Mouse (Mus musculus) forebrain, embryonic 10.5 days (tissue): Measurements from ENCODE around the gene Pms2. TPM values are rescaled to one million over a fixed set of nuclear protein-coding genes. Genes with fewer than 3 reads are reported as not detected.

Experiments used
- DNase-seq: peaks from one replicate; pipeline ENCODE4 v3.0.0-alpha.2; 2017; ENCODE audit warnings: low spot score; ENCODE audit errors: extremely low spot score
- H3K27ac ChIP-seq: fragments of 300-500 bp; sonication (generic); 2 replicates; pipeline ENCODE4 v1.5.1; 2016; ENCODE audit warnings: mild to moderate bottlenecking
- H3K27me3 ChIP-seq: fragments of 300-500 bp; sonication (generic); 2 replicates; pipeline ENCODE4 v1.6.1; 2016; ENCODE audit warnings: mild to moderate bottlenecking; ENCODE audit not compliant: poor library complexity, severe bottlenecking
- H3K36me3 ChIP-seq: fragments of 300-500 bp; sonication (generic); replicated peaks from 2 replicates; pipeline ENCODE4 v1.6.1; 2016; ENCODE audit warnings: mild to moderate bottlenecking, moderate library complexity
- H3K4me1 ChIP-seq: fragments of 300-500 bp; sonication (generic); 2 replicates; pipeline ENCODE4 v1.6.1; 2016
- H3K4me3 ChIP-seq: fragments of 300-500 bp; sonication (generic); 2 replicates; pipeline ENCODE4 v1.5.1; 2016; ENCODE audit warnings: mild to moderate bottlenecking, moderate library complexity
- H3K9me3 ChIP-seq: fragments of 300-500 bp; sonication (generic); 2 replicates; pipeline ENCODE4 v1.6.1; 2016; ENCODE audit warnings: mild to moderate bottlenecking, moderate library complexity
- WGBS: fragments of 180-500 bp; shearing (Covaris S2); methylation state at CpG from one replicate; pipeline ENCODE4 v1.1.7; 2016; 5-methylcytosine and 5-hydroxymethylcytosine counted together
- polyA plus RNA-seq: library from polyadenylated mRNA; unstranded; fragments of >200 nt; fragmentation: Nextera tagmentation; extraction: Ambion mirVana; gene quantifications from 2 replicates; pipeline ENCODE4 v1.2.1, GENCODE M21; 2016

Pms2 gene
- polyA plus RNA-seq, 1 experiment from 2014 or later, result 40.8 TPM

DNA sequence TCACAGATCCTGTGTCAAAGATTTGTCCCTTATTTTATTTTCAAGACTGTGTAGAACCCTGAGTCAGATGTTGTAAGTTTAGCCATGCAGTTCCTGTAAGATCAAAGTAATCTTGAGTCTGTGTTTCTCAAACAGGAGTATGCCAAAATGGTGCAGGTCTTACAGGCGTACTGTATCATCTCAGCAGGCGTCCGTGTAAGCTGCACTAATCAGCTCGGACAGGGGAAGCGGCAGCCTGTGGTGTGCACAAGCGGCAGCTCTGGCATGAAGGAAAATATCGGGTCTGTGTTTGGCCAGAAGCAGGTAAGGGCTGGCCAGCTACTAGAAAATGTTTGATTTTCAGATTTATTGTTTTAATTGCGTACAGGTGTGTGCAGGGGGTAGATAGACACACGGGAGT is 6.5 kb downstream of the Pms2 start:
- Histone ChIP-seq H3K27me3 (no peaks in the 10 kb centered on the region), H3K4me3 (no peak overlapping the region), H3K4me1 (peaks cover under 1% of the 10 kb centered on the region), H3K9me3 (no peaks in the 10 kb centered on the region), H3K36me3 (peaks cover 78% of the 10 kb centered on the region), H3K27ac (no peak overlapping the region)
- DNase-seq, result no peak
- 93% methylated on average over 9 of the region's 9 CpGs for WGBS

DNA sequence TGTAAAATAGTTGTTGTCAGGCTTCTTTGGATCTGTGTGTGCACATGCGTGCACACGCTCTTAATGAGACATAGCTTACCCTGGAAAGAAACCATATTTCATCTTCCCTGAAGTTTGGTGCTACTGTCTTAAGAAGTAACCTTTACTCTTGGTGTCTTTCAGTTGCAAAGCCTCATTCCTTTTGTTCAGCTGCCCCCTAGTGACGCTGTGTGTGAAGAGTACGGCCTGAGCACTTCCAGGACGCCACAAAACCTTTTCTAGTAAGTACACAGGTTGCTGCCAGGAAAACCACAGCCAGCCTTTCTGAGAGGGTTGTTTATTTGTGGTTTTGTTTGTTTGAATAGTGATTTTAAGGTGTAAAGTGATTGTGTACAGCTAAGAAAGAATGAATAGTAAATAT is 7.7 kb downstream of the Pms2 start:
- no peak overlapping the region for H3K27ac ChIP-seq
- no peak overlapping the region for H3K4me3 ChIP-seq
- 57% methylated on average over 5 of the region's 5 CpGs for WGBS
- no peaks in the 10 kb centered on the region for H3K9me3 ChIP-seq
- peaks cover 90% of the 10 kb centered on the region for H3K36me3 ChIP-seq
- H3K27me3 ChIP-seq, result no peaks in the 10 kb centered on the region
- DNase-seq, result no peak
- no peaks in the 10 kb centered on the region for H3K4me1 ChIP-seq

GRCm38 (mm10) chr5:143918120-143918519 is 8.4 kb downstream of the Pms2 start:
- WGBS, result 92% methylated on average over 3 of the region's 3 CpGs
- no peaks in the 10 kb centered on the region for H3K9me3 ChIP-seq
- peaks cover 95% of the 10 kb centered on the region for H3K36me3 ChIP-seq
- no peak overlapping the region for H3K4me3 ChIP-seq
- H3K4me1 ChIP-seq, result no peaks in the 10 kb centered on the region
- DNase-seq, result no peak
- H3K27me3 ChIP-seq, result no peaks in the 10 kb centered on the region
- no peak overlapping the region for H3K27ac ChIP-seq

DNA sequence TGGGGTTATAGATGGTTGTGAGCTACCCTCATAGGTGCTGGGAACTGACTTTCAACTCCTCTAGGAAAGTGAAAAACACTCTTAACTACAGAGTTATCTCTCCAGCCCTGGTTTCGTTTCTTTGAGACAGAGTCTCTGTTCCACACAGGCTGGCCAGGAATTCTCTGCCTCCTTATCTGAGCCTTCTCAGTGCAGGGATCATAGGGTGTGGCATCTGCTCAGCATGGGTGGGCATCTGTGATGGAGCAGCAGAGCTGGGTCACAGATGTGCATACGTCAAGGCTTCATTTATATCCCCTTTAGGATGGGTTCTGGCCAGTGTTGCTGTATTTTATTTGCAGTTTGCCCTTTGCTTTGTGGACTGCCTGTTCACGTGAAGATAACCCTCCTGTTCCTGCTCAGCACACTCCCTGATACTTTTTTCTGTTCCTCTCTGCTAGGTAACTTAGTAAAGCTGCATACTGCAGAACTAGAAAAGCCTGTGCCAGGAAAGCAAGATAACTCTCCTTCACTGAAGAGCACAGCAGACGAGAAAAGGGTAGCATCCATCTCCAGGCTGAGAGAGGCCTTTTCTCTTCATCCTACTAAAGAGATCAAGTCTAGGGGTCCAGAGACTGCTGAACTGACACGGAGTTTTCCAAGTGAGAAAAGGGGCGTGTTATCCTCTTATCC is 15.2 kb downstream of the Pms2 start:
- H3K36me3 ChIP-seq, result peaks cover 97% of the 10 kb centered on the region
- no peak for DNase-seq
- no peaks in the 10 kb centered on the region for H3K27me3 ChIP-seq
- no peak overlapping the region for H3K4me3 ChIP-seq
- H3K27ac ChIP-seq, result no peak overlapping the region
- 93% methylated on average over 6 of the region's 6 CpGs for WGBS
- no peaks in the 10 kb centered on the region for H3K4me1 ChIP-seq
- H3K9me3 ChIP-seq, result no peaks in the 10 kb centered on the region

- WGBS, result 95% methylated on average over 8 of the region's 8 CpGs
- Histone ChIP-seq H3K9me3 (no peaks in the 10 kb centered on the region), H3K27ac (no peak within 1 kb of the TSS), H3K36me3 (peaks cover 96% of the 10 kb centered on the region), H3K4me3 (no peak within 1 kb of the TSS), H3K4me1 (peaks cover 7% of the 10 kb centered on the region), H3K27me3 (no peaks in the 10 kb centered on the region)
- DNase-seq, result no peak
These were observed 18.1 kb downstream of the Pms2 start, which contains the start of gene Gm42421 for GRCm38 (mm10) chr5:143927875-143928274. Gm42421 (plus strand) TSS chr5:143928175.

- peaks cover 12% of the 10 kb centered on the region for H3K4me1 ChIP-seq
- whole genome bisulfite sequencing, result 91% methylated on average over 4 of the region's 4 CpGs
- peaks cover 82% of the 10 kb centered on the region for H3K36me3 ChIP-seq
These were observed 19.5 kb downstream of the Pms2 start for GRCm38 (mm10) chr5:143929291-143929690.

DNA sequence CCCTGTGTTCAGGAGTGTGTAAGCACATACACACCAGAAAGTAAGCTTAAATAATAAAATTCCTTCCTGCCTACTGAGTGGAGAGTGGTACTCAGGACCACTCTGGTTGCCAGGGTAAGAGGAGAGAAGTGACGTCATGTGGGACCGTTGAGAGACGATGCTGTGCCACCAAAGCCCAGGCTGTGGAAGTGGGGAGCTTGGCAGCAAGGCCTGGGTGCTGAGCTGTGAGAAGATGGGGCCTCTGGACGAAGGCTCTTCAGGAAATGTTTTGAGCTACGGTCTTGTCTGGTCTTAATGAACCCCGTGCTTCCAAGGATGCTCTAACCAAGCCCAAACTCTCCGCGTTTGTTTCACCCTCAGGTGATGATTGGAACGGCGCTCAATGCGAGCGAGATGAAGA is 20.9 kb downstream of the Pms2 start:
- H3K4me1 ChIP-seq, result peaks cover 12% of the 10 kb centered on the region
- H3K27me3 ChIP-seq, result no peaks in the 10 kb centered on the region
- no peaks in the 10 kb centered on the region for H3K9me3 ChIP-seq
- H3K36me3 ChIP-seq, result peaks cover 68% of the 10 kb centered on the region
- no peak overlapping the region for H3K4me3 ChIP-seq
- H3K27ac ChIP-seq, result no peak overlapping the region
- DNase-seq, result no peak
- WGBS, result 95% methylated on average over 12 of the region's 12 CpGs

More at GRCm38 (mm10) chr5:143929291-143929690, 19.5 kb downstream of the Pms2 start:
- Histone ChIP-seq H3K27me3 (no peaks in the 10 kb centered on the region), H3K9me3 (no peaks in the 10 kb centered on the region), H3K27ac (no peak overlapping the region), H3K4me3 (no peak overlapping the region)
- no peak for DNase-seq

DNA sequence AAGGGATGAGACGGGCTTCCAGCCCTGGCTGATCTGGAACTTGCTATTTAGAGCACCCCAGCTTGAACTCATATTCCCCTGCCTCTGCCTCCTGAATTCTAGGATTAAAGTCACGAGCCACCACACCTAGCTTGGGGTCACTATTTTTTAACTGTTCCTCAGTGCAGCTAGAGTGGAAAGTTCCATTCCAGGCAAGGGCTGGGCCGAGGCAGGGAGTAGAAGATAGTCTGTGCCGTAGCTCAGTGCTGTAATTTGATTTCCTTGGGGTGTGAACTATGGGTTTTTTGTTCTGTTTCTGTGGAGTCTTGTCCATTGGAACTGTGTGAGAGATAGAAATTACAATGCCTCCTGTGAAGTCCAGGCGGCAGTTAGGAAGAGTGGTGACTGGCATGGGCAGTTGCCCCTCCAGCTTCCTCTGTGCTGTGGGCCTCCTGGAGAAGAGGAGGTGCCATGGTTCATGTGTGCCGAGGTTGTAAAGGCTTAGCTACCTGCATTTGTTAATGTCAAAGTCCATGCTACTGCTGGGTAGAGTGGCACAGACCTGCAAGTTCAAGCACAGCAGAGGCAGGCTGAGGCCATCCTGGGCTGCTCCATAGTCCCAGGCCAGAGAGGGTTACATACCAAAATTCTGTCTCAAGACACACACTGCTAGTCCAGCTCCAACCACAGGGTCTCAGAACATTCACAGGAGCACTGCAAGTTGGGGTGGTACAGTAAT is 22.3 kb downstream of the Pms2 start:
- H3K27ac ChIP-seq, result no peak overlapping the region
- peaks cover 55% of the 10 kb centered on the region for H3K36me3 ChIP-seq
- 89% methylated on average over 6 of the region's 6 CpGs for whole genome bisulfite sequencing
- no peaks in the 10 kb centered on the region for H3K27me3 ChIP-seq
- H3K4me1 ChIP-seq, result peaks cover 12% of the 10 kb centered on the region
- H3K9me3 ChIP-seq, result no peaks in the 10 kb centered on the region
- DNase-seq, result no peak
- no peak overlapping the region for H3K4me3 ChIP-seq

DNA sequence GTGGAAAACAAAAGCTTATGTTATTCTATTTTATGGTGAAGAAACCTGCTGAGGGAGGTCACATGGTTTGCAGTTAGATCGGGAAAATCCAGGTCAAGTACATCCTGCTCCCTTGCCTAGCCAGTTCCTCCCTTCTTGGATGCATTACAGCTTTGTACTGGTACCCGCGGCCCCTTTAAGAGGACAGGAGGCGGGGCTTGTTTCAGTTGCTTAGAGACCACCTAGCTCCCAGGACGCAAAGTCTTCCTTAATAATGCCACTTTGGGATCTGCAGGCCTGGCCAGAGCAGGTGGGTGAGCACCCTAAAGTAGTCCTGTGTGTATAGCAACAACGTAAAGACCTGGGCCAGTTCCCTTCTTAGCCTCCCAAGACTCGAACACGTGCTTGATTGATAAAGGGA is 23.1 kb downstream of the Pms2 start, which contains the start of gene Rsph10b:
TSS of gene Rsph10b (plus strand) at position 205 of the 400 bp plus-strand sequence.
- Histone ChIP-seq H3K9me3 (no peaks in the 10 kb centered on the region), H3K36me3 (peaks cover 47% of the 10 kb centered on the region), H3K27ac (no peak within 1 kb of the TSS), H3K4me3 (peak within 1 kb of the TSS; percentile 33), H3K27me3 (no peaks in the 10 kb centered on the region), H3K4me1 (peaks cover 12% of the 10 kb centered on the region)
- DNase-seq, result peak; percentile 29
- WGBS, result 19% methylated on average over 8 of the region's 8 CpGs

GRCm38 (mm10) chr5:143933414-143933813 is 23.6 kb downstream of the Pms2 start:
- 87% methylated on average over 11 of the region's 11 CpGs for WGBS
- no peak overlapping the region for H3K4me3 ChIP-seq
- peaks cover 41% of the 10 kb centered on the region for H3K36me3 ChIP-seq
- H3K4me1 ChIP-seq, result peaks cover 12% of the 10 kb centered on the region
- H3K9me3 ChIP-seq, result no peaks in the 10 kb centered on the region
- H3K27me3 ChIP-seq, result no peaks in the 10 kb centered on the region
- DNase-seq, result no peak
- H3K27ac ChIP-seq, result no peak overlapping the region

GRCm38 (mm10) chr5:143933875-143934274 is 24.1 kb downstream of the Pms2 start:
- 78% methylated on average over 1 of the region's 1 CpGs for WGBS
- Histone ChIP-seq H3K4me1 (peaks cover 12% of the 10 kb centered on the region), H3K4me3 (no peak overlapping the region), H3K27me3 (no peaks in the 10 kb centered on the region), H3K27ac (no peak overlapping the region), H3K36me3 (peaks cover 36% of the 10 kb centered on the region), H3K9me3 (no peaks in the 10 kb centered on the region)
- DNase-seq, result no peak

DNA sequence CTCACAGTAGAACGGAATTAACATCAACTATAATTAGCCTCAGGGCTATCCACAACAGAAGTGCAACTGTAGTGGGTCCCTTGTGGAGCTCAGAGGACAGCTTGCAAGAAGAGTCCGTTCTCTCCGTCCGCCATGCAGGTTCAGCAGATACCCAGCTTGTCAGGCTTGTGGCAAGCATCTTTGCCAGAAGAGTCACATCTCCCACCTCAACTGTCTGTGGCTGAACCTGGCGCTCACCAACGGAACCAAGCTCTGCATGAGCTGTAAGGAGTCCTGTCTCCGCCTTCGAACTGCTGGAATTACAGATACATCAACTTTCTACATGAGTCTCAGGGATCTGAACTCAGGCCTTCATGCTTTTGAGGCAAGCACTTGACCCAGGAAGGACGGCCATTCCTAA is 26.4 kb downstream of the Pms2 start:
- Histone ChIP-seq H3K9me3 (no peaks in the 10 kb centered on the region), H3K4me1 (peaks cover 12% of the 10 kb centered on the region), H3K36me3 (peaks cover 13% of the 10 kb centered on the region), H3K27me3 (no peaks in the 10 kb centered on the region), H3K4me3 (no peak overlapping the region), H3K27ac (no peak overlapping the region)
- DNase-seq, result no peak
- WGBS, result 88% methylated on average over 9 of the region's 9 CpGs

GRCm38 (mm10) chr5:143941588-143941987 is 31.8 kb downstream of the Pms2 start:
- Histone ChIP-seq H3K4me1 (peaks cover 4% of the 10 kb centered on the region; the same call in 1 of the 2 replicates), H3K36me3 (no peaks in the 10 kb centered on the region), H3K4me3 (no peak overlapping the region), H3K27me3 (no peaks in the 10 kb centered on the region), H3K27ac (no peak overlapping the region), H3K9me3 (peaks cover 5% of the 10 kb centered on the region; the same call in 1 of the 2 replicates)
- no peak for DNase-seq
- 20% methylated on average over 10 of the region's 10 CpGs for WGBS
